Mouse (Mus musculus) adrenal gland, adult 2 months (tissue): ENCODE results near the gene Car14. TPM values are rescaled to one million over a fixed set of nuclear protein-coding genes. Genes with fewer than 3 reads are reported as not detected.
"Not testable (repeated sequence)": the region's sequence is repeated elsewhere in the genome, so short reads cannot be mapped to it uniquely, and the experiment has no call there.

Experiments
- DNase-seq: peaks from one replicate; pipeline ENCODE4 v3.0.0; 2021
- polyA plus RNA-seq: library from polyadenylated mRNA; depleted of rRNA; stranded (reverse); fragments of >200 nt; gene quantifications from 2 replicates; pipeline ENCODE4 v1.2.3, GENCODE M21; 2012
- total RNA-seq, 2 experiments: library from RNA; stranded (reverse); gene quantifications; 2 replicates each; pipeline ENCODE4 v1.2.3; 2021

Gene Car14
- total and polyA plus RNA-seq, 3 experiments, result 1.2 to 7.3 (median 1.7) TPM

DNA sequence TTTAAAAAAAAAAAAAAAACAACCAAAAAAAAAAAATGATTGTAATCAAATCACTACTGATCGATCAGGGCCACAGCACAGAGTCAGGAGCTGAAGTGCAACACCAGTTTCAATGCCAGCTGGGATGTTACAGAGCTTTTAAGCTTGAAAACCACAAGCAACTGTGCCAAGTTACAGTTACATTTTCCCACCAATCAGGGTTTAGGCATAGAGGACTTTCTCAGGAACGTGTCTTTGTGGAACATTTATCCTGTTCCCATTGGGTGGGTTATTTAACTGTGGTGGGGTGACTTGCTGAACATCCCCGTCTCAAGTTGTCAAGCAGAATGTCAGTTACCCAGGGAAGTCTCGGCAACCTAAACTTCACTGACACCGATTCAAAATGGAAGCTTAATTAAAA lies 20.6 kb upstream of the Car14 start:
- no peak for DNase-seq

DNA sequence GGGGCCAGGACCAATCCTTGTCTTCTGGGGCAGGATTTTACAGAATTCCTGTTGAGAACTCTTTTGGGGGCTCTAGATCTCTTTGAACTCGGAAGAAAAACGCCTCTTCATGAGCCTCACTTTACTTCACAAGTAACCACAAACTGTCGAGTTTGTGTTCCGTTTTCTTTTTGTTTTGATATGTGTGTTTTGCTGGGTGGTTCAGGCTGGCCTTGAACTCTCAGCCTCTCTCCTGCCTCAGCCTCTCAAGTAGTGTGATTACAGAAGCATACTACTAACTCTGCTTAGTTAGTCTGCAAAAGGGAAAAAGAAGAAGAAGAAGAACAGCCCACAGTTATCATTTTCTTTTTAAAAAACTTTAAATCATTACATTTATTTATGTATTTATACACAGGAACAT lies 19.7 kb upstream of the Car14 start:
- DNase-seq, result no peak

DNA sequence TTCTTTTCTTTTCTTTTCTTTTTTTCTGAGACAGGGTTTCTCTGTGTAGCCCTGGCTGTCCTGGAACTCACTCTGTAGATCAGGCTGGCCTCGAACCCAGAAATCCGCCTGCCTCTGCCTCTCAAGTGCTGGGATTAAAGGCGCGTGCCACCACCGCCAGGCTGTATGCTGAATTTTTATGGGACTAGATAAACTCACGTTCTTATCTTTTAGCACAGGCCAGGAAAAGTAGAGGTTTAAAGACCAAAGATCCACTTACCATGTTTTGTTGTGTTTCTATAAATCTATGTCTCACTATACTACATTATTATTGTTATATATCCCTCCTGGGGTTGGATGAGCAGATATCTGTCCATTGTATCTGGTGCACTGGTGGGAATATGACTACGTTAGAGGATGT lies 18.9 kb upstream of the Car14 start:
- not testable (repeated sequence) for DNase-seq

DNA sequence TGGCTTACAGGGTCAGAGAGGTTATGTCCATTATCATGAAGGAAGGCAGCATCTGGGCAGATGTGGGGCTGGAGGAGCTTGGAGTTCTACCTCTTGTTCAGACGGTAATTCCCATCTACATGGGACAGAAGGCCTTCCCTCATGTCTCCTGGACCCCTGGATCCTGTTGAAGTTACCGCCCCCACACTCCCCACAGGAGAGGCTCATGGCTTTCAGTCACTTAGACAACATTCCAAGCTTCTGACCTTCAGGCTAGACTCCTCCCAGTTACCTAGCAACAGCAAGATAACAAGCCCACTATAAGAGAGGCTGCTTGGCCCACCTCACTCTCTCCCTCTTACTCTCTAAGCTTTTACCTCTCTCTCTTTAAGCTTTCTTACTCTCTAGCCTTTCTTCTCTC lies 16.0 kb upstream of the Car14 start:
- not testable (repeated sequence) for DNase-seq

DNA sequence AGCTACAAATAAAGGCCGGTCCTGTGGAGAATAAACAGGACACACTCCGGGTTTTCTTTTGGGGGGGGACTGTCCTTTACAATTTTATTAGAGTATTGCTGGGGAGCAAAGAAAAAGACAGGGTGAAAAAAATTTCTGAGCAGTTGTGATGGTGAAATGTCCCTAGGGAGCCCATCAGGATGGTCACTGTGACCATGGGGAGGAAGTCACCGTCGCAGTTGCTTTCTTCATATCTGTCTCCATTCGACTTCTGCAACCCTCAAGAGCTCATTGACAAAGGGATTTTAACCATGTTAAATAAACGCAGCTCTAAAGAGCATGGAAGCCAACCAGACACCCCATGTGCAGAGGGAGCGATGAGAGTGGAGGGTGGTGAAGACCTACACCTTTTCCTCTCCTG lies 12.3 kb upstream of the Car14 start:
- no peak for DNase-seq

GRCm38 (mm10) chr3:95914706-95915105 lies 10.2 kb upstream of the Car14 start:
- DNase-seq, result no peak

DNA sequence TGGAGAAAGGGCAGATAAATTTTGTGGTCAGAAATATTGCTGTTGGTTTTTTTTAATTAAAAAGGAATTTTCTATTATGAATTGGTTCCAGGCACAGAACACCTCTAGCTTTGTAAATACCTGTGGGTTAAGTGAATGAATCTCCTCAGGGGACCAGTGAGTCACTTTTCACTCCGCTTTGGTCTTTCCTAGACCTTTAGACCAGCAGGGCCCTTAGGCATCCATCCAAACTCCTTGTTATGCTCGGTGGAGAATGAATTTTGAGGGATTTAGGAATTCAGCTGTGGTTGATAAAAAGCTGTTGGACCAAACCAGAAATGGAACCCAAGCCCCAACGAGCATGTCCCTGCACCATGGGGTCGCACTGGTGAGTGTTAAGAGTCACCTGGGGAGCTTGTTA lies 3.1 kb upstream of the Car14 start:
- no peak for DNase-seq

DNA sequence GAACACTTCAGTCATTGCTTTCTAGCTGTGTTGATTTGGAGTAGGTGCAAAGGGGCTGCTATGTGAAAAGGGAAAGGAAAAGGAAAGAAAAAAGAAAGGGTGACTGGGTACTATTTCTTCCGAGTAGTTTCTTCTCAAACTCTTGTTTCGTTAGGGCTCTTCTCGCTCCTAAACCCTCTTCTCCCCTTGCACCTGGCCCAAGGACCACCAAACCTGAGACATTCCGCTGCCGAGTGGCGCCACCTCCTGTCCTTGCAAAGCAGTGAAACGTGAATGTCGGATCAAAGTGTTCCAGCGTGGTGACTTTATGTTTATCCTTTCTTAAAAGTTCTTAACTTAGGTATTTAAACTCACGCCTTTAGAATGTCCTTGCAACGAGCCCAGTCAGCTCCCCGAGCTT lies 2.4 kb upstream of the Car14 start:
- peak; percentile 34 for DNase-seq

DNA sequence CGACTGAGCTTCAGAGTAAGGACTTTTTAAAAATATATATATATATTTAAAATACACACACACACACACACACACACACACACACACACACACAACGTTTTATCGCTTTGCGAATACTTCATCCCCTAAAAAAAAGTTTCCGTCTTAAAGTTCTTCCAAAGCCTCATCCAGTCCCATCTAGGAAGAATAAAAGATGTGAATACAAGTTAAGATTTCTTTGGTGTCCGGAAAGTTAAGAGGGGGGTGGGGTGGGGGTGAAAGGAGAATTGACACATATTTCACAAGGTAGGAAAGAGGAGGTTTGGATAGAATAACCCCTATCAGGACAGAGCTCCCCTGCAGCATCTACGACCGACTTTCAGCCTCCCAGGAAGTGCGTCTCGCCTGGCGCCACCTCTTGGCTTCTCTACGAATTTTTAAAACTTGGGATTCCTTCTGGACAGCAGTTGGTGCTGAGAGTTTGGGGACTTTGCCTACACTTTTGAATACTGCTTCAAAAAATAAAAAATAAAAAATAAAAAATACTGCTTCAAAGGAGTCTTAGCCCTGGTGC lies 1.5 kb upstream of the Car14 start:
- DNase-seq, result peak; percentile 61

DNA sequence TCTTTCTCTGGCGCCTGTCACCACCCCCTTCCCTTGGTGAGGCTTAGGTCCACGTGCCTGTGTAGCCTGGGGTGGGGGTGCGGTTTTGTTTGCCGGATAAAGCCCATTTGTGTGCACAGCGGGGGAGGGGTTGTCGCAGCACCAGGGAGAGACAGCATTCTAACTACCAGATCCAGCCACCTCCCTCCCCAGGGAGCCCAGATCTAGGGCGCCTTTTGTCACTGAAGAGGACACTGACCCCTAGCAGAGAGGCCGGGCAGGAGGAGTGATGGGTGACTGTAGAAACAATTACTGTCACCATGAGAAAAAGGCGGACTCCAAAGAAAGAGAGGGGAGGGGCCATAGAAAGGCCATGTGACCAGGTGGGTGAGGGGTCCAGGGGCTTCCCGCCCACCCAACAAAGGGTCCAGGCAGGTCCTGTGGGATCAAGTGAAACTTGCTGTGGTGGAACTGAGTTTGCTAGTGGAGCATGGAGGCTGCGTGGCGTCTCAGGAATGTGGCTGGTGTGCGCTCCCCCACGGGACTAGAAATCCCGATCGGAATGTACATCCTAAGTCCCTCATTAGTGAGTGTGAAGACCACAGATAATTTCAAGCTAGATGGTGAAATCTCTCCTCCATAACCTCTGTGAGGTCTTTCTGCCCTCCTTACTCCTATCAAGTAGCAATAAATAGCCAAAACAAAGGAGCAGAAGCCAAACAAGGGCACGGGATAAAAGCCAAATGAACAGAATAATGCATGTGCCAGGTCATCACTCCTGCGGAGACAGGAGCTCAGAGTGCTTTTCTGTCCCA lies 852 bp upstream of the Car14 start:
- no peak for DNase-seq

- DNase-seq, result no peak
Observed at GRCm38 (mm10) chr3:95903753-95904502, 563 bp downstream of the Car14 start.

DNA sequence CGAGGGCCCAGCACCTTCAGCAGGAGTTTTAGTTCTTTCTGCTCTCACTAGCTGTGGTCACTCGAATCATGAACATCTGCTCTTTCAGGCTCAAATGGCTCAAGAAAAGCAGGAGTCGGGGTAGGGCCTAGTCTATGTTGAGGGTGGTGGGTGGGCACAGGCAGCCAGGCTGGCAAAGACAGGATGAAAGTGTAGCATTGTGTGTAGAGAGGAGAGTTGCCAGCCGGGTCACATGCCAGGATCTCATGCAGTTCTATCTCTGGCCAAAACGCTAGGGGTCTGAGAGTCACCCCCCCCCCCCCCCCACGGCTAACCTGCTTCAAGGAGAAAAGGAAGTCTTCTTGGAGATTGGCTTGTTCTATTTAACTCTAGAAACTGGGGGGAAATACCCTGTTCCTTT lies 1.8 kb downstream of the Car14 start:
- no peak for DNase-seq

GRCm38 (mm10) chr3:95902373-95902625 lies 2.2 kb downstream of the Car14 start:
- DNase-seq, result no peak

- peak; percentile 21 for DNase-seq
Observed at GRCm38 (mm10) chr3:95901616-95902372, 2.7 kb downstream of the Car14 start.

DNA sequence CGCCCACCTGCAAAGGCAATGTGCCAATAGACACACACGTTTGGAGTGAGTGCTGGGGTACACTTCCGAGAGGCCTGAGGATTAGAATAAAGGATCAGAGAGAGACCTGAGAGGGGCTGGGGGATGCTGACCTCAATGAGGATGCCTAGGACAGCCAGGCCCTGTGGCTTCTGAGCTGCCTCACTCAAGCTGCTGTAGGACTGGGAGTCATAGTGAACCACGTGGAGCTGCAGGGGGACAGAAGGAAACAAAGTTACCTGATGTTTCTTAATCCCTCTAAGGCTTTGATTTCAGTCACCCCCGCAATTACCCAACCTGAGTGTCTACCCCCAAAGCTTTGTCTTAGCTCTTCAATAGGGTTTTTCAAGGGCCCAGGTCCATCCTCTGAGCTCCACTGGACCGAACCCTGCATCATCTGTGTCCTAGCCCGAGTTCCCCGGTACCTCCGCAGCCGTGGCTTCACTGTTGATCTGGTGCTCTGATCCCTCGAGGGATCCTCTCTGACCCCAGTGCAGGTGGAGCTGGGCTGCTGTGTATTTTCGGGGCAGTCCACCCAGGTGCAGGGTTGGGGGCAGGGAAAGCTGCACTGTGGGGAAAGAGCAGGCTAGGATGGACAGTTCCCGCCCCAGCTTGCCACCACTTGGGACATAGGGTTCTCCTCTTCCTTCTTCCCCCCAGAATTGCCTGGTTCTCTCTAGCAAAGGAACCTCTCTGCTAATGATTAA lies 4.5 kb downstream of the Car14 start:
- no peak for DNase-seq

- DNase-seq, result not testable (repeated sequence)
Observed at GRCm38 (mm10) chr3:95895501-95895900, 9.0 kb downstream of the Car14 start.

- peak; percentile 85 for DNase-seq
Observed at GRCm38 (mm10) chr3:95894317-95895160, 10.0 kb downstream of the Car14 start.

GRCm38 (mm10) chr3:95893606-95894316 lies 10.7 kb downstream of the Car14 start, which contains the start of gene Aph1a:
Gene Aph1a, plus strand, starts transcription at chr3:95893969.
- DNase-seq, result peak; percentile 99

DNA sequence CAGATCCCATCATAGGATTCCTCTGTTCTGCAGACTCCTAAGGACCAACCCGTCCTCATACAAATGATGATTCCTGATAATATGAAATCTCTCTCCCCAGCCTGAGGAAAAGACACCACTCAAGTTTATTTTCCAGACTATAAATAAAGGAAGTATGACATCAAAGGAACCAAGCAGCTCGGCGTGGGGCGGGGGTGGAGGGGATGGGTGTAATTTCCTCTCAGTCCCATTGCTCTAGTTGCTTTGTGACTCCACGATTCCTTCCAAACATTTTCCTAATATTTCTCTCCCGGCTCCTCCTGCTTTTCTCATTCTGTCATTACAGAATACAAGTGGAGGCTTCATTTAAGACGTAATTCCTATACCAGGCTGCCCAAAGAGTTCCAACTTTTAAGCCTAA lies 11.4 kb downstream of the Car14 start:
- DNase-seq, result no peak
